Mouse (Mus musculus): Measurements from ENCODE around the gene Klc2.

DNA sequence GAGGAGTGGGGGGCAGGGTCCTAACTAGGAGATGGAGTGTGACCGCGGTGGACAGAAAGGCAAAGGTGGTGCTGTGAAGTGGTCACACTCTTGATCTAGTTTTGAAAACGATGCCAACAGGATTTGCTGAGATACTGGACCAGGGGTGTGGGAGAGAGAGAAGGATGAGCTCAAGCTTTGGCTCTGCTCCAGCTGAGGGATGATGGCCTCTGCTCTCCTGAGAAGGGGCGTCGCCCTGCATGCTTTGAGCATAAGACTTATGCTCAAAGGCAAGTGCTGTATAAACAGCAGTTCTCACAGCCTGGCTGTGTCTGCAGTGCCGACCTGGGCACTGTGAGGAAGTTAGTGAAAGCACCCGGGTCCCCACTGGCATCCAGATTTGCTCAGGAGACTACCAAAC is 53.3 kb downstream of the Klc2 start:
- TF ChIP-seq CTCF (IDR thresholded peaks at IDR 0.05; ENCODE audit: control insufficient read depth, insufficient read depth, insufficient replicate concordance, low read depth, low read length) = no peak
- no peak for TF ChIP-seq POLR2A (IDR thresholded peaks at IDR 0.05; ENCODE audit: control insufficient read depth, low read depth, low read length)
